Mouse (Mus musculus): ENCODE measurements around the gene Cd80. TPM values are rescaled to one million over a fixed set of nuclear protein-coding genes. Genes with fewer than 3 reads are reported as not detected.

The Cd80 gene
- polyA plus RNA-seq, 2 experiments: 0.15 to 0.35 TPM

- no peaks in the 10 kb centered on the region for H3K27me3 ChIP-seq (ENCODE audit: control insufficient read depth, insufficient read depth, low read length)
- no peak overlapping the region for H3K4me2 ChIP-seq (ENCODE audit: low read depth)
- TF ChIP-seq CTCF (IDR thresholded peaks at IDR 0.05; ENCODE audit: low read depth): no peak
- H3K9me3 ChIP-seq (ENCODE audit: control insufficient read depth, low read length): no peaks in the 10 kb centered on the region
- no peak overlapping the region for H3K27ac ChIP-seq
- no peaks in the 10 kb centered on the region for H3K36me3 ChIP-seq (replicated peaks; ENCODE audit: control insufficient read depth, insufficient read depth, low read depth)
- H3K4me1 ChIP-seq (replicated peaks; ENCODE audit: control insufficient read depth in 2 of 2, insufficient read depth in 2 of 2, low read length in 1 of 2): no peaks in the 10 kb centered on the region
- no peak overlapping the region for H3K4me3 ChIP-seq (ENCODE audit: insufficient read depth in 1 of 2, low read depth in 2 of 2, low read length in 2 of 2)
- 63% methylated on average over 7 of the region's 7 CpGs for WGBS (ENCODE audit: insufficient replicate concordance)
- no peak overlapping the region for H3K9ac ChIP-seq (replicated peaks)
- ATAC-seq (ENCODE audit: insufficient read depth) (no peak), DNase-seq (ENCODE audit: low read depth in 3 of 3, low spot score in 3 of 3) (no peak)
These were observed 40.4 kb upstream of the Cd80 start for GRCm38 (mm10) chr16:38414953-38415352.

DNA sequence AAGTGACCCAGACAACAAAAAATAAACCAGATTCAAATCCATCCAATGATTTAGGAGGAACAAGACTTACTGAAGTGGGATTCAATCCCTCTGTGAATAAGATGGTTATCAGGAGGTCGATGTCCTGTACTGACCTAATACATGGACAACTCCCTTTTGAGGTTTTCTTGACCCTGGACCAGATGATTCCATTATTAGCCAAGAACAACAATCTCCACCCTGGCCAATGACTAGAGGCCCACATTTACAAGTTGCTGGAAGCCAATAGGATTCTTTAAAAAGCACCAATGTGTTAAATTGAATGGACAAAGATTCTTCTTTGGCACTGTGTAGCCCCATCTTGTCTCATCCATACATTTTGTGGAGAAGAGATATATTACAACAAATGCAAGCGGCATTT is 30.0 kb upstream of the Cd80 start:
- Histone ChIP-seq H3K27ac (no peak overlapping the region), H3K27me3 (ENCODE audit: control insufficient read depth, insufficient read depth, low read length) (no peaks in the 10 kb centered on the region), H3K36me3 (replicated peaks; ENCODE audit: control insufficient read depth, insufficient read depth, low read depth) (no peaks in the 10 kb centered on the region), H3K4me3 (ENCODE audit: insufficient read depth in 1 of 2, low read depth in 2 of 2, low read length in 2 of 2) (no peak overlapping the region), H3K4me2 (ENCODE audit: low read depth) (no peak overlapping the region), H3K4me1 (replicated peaks; ENCODE audit: control insufficient read depth in 2 of 2, insufficient read depth in 2 of 2, low read length in 1 of 2) (0 out of 4 replicates have a peak, but pooled peaks cover 0 to 1% of the 10 kb centered on the region in 2 experiments), H3K9ac (replicated peaks) (no peak overlapping the region), H3K9me3 (ENCODE audit: control insufficient read depth, low read length) (no peaks in the 10 kb centered on the region)
- DNase-seq (ENCODE audit: low read depth in 3 of 3, low spot score in 3 of 3) (no peak), ATAC-seq (ENCODE audit: insufficient read depth) (no peak)
- WGBS (ENCODE audit: insufficient replicate concordance): 68% methylated on average over 2 of the region's 2 CpGs
- TF ChIP-seq CTCF (IDR thresholded peaks at IDR 0.05; ENCODE audit: low read depth): no peak
- TF ChIP-seq EP300 (IDR thresholded peaks at IDR 0.05; ENCODE audit: low read depth): no peak

DNA sequence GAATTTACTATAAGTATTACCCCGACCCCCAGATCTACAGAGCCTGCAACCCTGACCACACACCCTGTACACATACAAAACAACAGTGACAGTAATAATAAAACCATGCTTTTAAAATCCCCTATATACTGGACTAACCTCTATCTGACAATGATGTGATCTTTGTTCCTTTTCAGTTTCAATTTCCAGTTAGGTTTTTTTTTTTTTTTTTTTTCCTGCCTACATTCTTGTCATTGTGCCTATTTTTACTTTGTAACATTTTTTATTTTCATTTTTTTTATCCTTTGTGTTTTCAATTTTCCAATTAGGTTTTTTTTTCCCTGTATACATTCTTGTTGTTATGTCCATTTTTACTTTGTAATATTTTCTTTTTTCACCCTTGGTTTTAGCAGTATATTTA is 29.6 kb upstream of the Cd80 start:
- TF ChIP-seq CTCF (IDR thresholded peaks at IDR 0.05; ENCODE audit: low read depth): no peak
- no peak for TF ChIP-seq EP300 (IDR thresholded peaks at IDR 0.05; ENCODE audit: low read depth)
- ATAC-seq (ENCODE audit: insufficient read depth): no peak

DNA sequence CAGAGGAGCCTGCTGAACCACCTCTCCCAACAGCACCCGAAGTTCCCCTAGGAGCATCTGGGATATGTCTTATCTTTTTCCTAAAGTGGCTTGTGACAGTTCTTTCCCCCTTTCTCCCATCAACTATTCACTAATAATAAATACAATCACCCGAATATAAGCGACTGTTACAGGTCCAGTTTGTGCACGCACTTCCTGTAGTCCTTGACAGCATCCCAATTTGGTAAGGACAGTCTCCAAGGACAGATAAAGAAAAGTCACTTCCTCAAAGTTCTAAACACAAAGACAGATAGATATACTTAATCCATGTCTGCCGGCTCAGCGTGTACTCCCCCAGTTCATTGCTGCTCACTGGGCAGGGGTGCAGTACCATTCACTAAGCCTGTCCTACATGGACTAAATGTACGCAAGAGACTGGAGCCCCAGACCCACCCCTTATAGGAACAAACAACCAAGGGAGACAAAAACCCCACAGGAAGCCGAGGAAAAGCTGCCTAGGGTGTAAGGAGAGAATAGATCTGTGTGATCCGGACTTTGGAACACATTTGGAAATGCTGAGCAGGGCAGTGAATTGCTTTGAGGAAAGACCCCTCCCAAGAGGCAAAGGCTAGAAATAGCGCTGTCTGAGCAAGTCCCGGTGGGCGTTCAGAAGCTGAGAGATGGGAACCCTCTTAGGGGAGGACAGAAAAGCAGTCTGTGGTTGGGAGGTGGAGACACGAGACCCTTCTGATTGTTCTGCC is 23.7 kb upstream of the Cd80 start:
- Histone ChIP-seq H3K9ac (replicated peaks) (no peak overlapping the region), H3K27me3 (ENCODE audit: control insufficient read depth, insufficient read depth, low read length) (no peaks in the 10 kb centered on the region), H3K4me1 (replicated peaks; ENCODE audit: control insufficient read depth in 2 of 2, insufficient read depth in 2 of 2, low read length in 1 of 2) (peaks cover 0 to 19% of the 10 kb centered on the region in 2 experiments; a peak in 3 of 4 replicates), H3K36me3 (replicated peaks; ENCODE audit: control insufficient read depth, insufficient read depth, low read depth) (no peaks in the 10 kb centered on the region), H3K9me3 (ENCODE audit: control insufficient read depth, low read length) (no peaks in the 10 kb centered on the region), H3K4me2 (ENCODE audit: low read depth) (peak overlapping the region; percentile 34), H3K27ac (no peak overlapping the region), H3K4me3 (ENCODE audit: insufficient read depth in 1 of 2, low read depth in 2 of 2, low read length in 2 of 2) (peak overlapping the region in 1 of 2 experiments; percentile 23; a peak in 1 of 4 replicates)
- WGBS (ENCODE audit: insufficient replicate concordance): 28% methylated on average over 13 of the region's 13 CpGs
- TF ChIP-seq CTCF (IDR thresholded peaks at IDR 0.05; ENCODE audit: low read depth) (no peak), EP300 (IDR thresholded peaks at IDR 0.05; ENCODE audit: low read depth) (no peak)
- ATAC-seq (ENCODE audit: insufficient read depth) (no peak), DNase-seq (ENCODE audit: low read depth in 3 of 3, low spot score in 3 of 3) (no peak)

More for the DNA sequence above, 29.6 kb upstream of the Cd80 start:
- Histone ChIP-seq H3K27me3 (ENCODE audit: control insufficient read depth, insufficient read depth, low read length) (no peaks in the 10 kb centered on the region), H3K27ac (no peak overlapping the region), H3K36me3 (replicated peaks; ENCODE audit: control insufficient read depth, insufficient read depth, low read depth) (no peaks in the 10 kb centered on the region), H3K4me2 (ENCODE audit: low read depth) (no peak overlapping the region), H3K9ac (replicated peaks) (no peak overlapping the region), H3K4me1 (replicated peaks; ENCODE audit: control insufficient read depth in 2 of 2, insufficient read depth in 2 of 2, low read length in 1 of 2) (peaks cover 0 to 1% of the 10 kb centered on the region in 2 experiments; a peak in 2 of 4 replicates), H3K4me3 (ENCODE audit: insufficient read depth in 1 of 2, low read depth in 2 of 2, low read length in 2 of 2) (no peak overlapping the region), H3K9me3 (ENCODE audit: control insufficient read depth, low read length) (no peaks in the 10 kb centered on the region)
- 51% methylated on average over 1 of the region's 1 CpGs for WGBS (ENCODE audit: insufficient replicate concordance)
- DNase-seq (ENCODE audit: low read depth in 3 of 3, low spot score in 3 of 3): no peak

GRCm38 (mm10) chr16:38432498-38433425 is 22.6 kb upstream of the Cd80 start, which contains the start of gene Pla1a:
TSS of gene Pla1a (minus strand) at chr16:38433145.
- Histone ChIP-seq H3K36me3 (replicated peaks; ENCODE audit: control insufficient read depth, insufficient read depth, low read depth) (no peaks in the 10 kb centered on the region), H3K27me3 (ENCODE audit: control insufficient read depth, insufficient read depth, low read length) (no peaks in the 10 kb centered on the region), H3K4me2 (ENCODE audit: low read depth) (peak within 1 kb of the TSS; percentile 34), H3K4me3 (ENCODE audit: insufficient read depth in 1 of 2, low read depth in 2 of 2, low read length in 2 of 2) (peak within 1 kb of the TSS in 1 of 2 experiments; percentile 23; a peak in 1 of 4 replicates), H3K9ac (replicated peaks) (no peak within 1 kb of the TSS), H3K9me3 (ENCODE audit: control insufficient read depth, low read length) (no peaks in the 10 kb centered on the region), H3K4me1 (replicated peaks; ENCODE audit: control insufficient read depth in 2 of 2, insufficient read depth in 2 of 2, low read length in 1 of 2) (peaks cover 0 to 19% of the 10 kb centered on the region in 2 experiments; a peak in 3 of 4 replicates), H3K27ac (no peak within 1 kb of the TSS)
- DNase-seq (ENCODE audit: low read depth in 3 of 3, low spot score in 3 of 3): no peak
- WGBS (ENCODE audit: insufficient replicate concordance): 51% methylated on average over 11 of the region's 11 CpGs
- no peak for TF ChIP-seq CTCF (IDR thresholded peaks at IDR 0.05; ENCODE audit: low read depth)
- no peak for TF ChIP-seq EP300 (IDR thresholded peaks at IDR 0.05; ENCODE audit: low read depth)
- no peak for ATAC-seq (ENCODE audit: insufficient read depth)

Data from liver, embryonic 14.5 days (tissue).